Mouse (Mus musculus) ES-E14 (cell line): ENCODE data around the gene Dclre1a. TPM values are rescaled to one million over a fixed set of nuclear protein-coding genes. Genes with fewer than 3 reads are reported as not detected.

ENCODE experiments used
- DNase-seq: peaks from one replicate; pipeline ENCODE4 v3.0.0-alpha.2; 2013; ENCODE audit warnings: low read depth, low spot score
- H3K27ac ChIP-seq: 2 replicates; pipeline ENCODE4 v1.5.1; 2012; ENCODE audit warnings: low read depth, mild to moderate bottlenecking, low read length, moderate library complexity, mixed read lengths; ENCODE audit not compliant: poor library complexity, insufficient read depth, severe bottlenecking
- H3K36me3 ChIP-seq: 2 replicates; pipeline ENCODE4 v1.6.1; 2012; ENCODE audit warnings: mild to moderate bottlenecking, low read length, moderate library complexity, mixed read lengths; ENCODE audit not compliant: control insufficient read depth, poor library complexity, insufficient read depth, severe bottlenecking
- H3K4me1 ChIP-seq, 2 experiments: fragments of 150-350 bp in 1 of 2; sonication (generic) in 1 of 2; 2 replicates each; pipeline ENCODE4 v1.6.1; 2012; ENCODE audit warnings: low read length in 2 of 2, mild to moderate bottlenecking in 1 of 2, mixed read lengths in 1 of 2; ENCODE audit not compliant: control insufficient read depth in 2 of 2, insufficient read depth in 2 of 2, poor library complexity in 1 of 2
- H3K4me3 ChIP-seq, 2 experiments: fragments of 150-350 bp in 1 of 2; sonication (generic) in 1 of 2; 2 replicates each; pipeline ENCODE4 v1.5.1; 2012; ENCODE audit warnings: low read length in 2 of 2, low read depth in 1 of 2, mild to moderate bottlenecking in 1 of 2, mixed read lengths in 1 of 2; ENCODE audit not compliant: insufficient read depth in 1 of 2, poor library complexity in 1 of 2, severe bottlenecking in 1 of 2
- H3K9ac ChIP-seq: 2 replicates; pipeline ENCODE4 v1.6.1; 2012; ENCODE audit warnings: low read depth, mild to moderate bottlenecking, low read length, mixed read lengths; ENCODE audit not compliant: poor library complexity, insufficient read depth, severe bottlenecking
- H3K9me3 ChIP-seq: fragments of 150-350 bp; sonication (generic); 2 replicates; pipeline ENCODE4 v1.6.1; 2012; ENCODE audit warnings: low read depth, mild to moderate bottlenecking, low read length; ENCODE audit not compliant: control insufficient read depth, insufficient read depth
- CHD2 ChIP-seq: IDR thresholded peaks from 2 replicates; pipeline ENCODE4 v1.6.1; 2014; ENCODE audit warnings: mild to moderate bottlenecking, low read depth, low read length, inconsistent platforms
- HCFC1 ChIP-seq: IDR thresholded peaks from 2 replicates; pipeline ENCODE4 v1.6.1; 2012; ENCODE audit warnings: low read length, inconsistent platforms, borderline replicate concordance; ENCODE audit not compliant: insufficient read depth
- MAFK ChIP-seq: IDR thresholded peaks from 2 replicates; pipeline ENCODE4 v1.6.1; 2014; ENCODE audit warnings: mild to moderate bottlenecking, low read depth, low read length, inconsistent platforms; ENCODE audit not compliant: insufficient read depth
- ZC3H11A ChIP-seq: IDR thresholded peaks from 2 replicates; pipeline ENCODE4 v1.6.1; 2012; ENCODE audit warnings: low read depth, mild to moderate bottlenecking, inconsistent platforms, low read length, borderline replicate concordance
- ZNF384 ChIP-seq: IDR thresholded peaks from 2 replicates; pipeline ENCODE4 v1.6.1; 2012; ENCODE audit warnings: low read depth, low read length, inconsistent platforms
- in situ Hi-C, 2 experiments: fragments of 600-800 bp; cut with MboI; formaldehyde crosslinking; loops; one replicate each; pipeline ENCODE4 v1.15.1; 2025; ENCODE audit warnings: low sequenced_read_pairs in 2 of 2, inconsistent platforms in 1 of 2; ENCODE audit not compliant: unreplicated experiment in 2 of 2
- total RNA-seq: library from RNA; depleted of rRNA; stranded (reverse); fragments of 300-350 nt; gene quantifications from 2 replicates; pipeline ENCODE4 v1.2.3, GENCODE M21; 2012

Dclre1a gene
- total RNA-seq, 1 experiment = 10.1 TPM

- Histone ChIP-seq H3K9me3 (no peaks in the 10 kb centered on the region), H3K27ac (no peak overlapping the region), H3K36me3 (peaks cover 12% of the 10 kb centered on the region), H3K4me1 (no peaks in the 10 kb centered on the region), H3K4me3 (no peak overlapping the region), H3K9ac (no peak overlapping the region)
- TF ChIP-seq MAFK (no peak), CHD2 (no peak), ZC3H11A (no peak), HCFC1 (no peak), ZNF384 (no peak)
- DNase-seq = no peak
- in situ Hi-C loops = no loop called here
Observed at GRCm38 (mm10) chr19:56555972-56556371, 8.0 kb upstream of the Dclre1a start.

- TF ChIP-seq MAFK (no peak), ZNF384 (no peak), CHD2 (no peak), ZC3H11A (no peak), HCFC1 (no peak)
- Histone ChIP-seq H3K9ac (no peak overlapping the region), H3K4me1 (0 out of 4 replicates have a peak, but pooled peaks cover 0 to 2% of the 10 kb centered on the region in 2 experiments), H3K9me3 (no peaks in the 10 kb centered on the region), H3K4me3 (no peak overlapping the region), H3K36me3 (peaks cover 7% of the 10 kb centered on the region), H3K27ac (no peak overlapping the region)
- DNase-seq = no peak
- in situ Hi-C loops = no loop called here
Observed at GRCm38 (mm10) chr19:56553177-56553576, 5.2 kb upstream of the Dclre1a start.

- Histone ChIP-seq H3K4me3 (peak overlapping the region; percentile 85 to 87), H3K4me1 (peaks cover 0 to 6% of the 10 kb centered on the region in 2 experiments; a peak in 1 of 4 replicates), H3K9me3 (no peaks in the 10 kb centered on the region), H3K36me3 (peaks cover 12% of the 10 kb centered on the region), H3K27ac (peak overlapping the region; percentile 79; the same call in 1 of the 2 replicates), H3K9ac (peak overlapping the region; percentile 96)
- TF ChIP-seq CHD2 = no peak
- no peak for TF ChIP-seq HCFC1
- no peak for TF ChIP-seq ZC3H11A
- no peak for TF ChIP-seq MAFK
- no peak for TF ChIP-seq ZNF384
- DNase-seq = peak; percentile 9
- in situ Hi-C loops = no loop called here
Observed at GRCm38 (mm10) chr19:56549033-56549680, 1.1 kb upstream of the Dclre1a start.

- TF ChIP-seq ZNF384 (no peak), HCFC1 (peak; percentile 50; the same call in 1 of the 2 replicates), ZC3H11A (peak; percentile 100), CHD2 (no peak), MAFK (no peak)
- H3K4me3 ChIP-seq = peak within 1 kb of the TSS; percentile 85 to 87
Observed at GRCm38 (mm10) chr19:56548230-56549032, 409 bp upstream of the Dclre1a start, which contains the start of gene Nhlrc2. Nhlrc2 (plus strand) TSS chr19:56548261.

More at GRCm38 (mm10) chr19:56548230-56549032, 409 bp upstream of the Dclre1a start, which contains the start of gene Nhlrc2:
- peak; percentile 73 for DNase-seq
- Histone ChIP-seq H3K36me3 (peaks cover 12% of the 10 kb centered on the region), H3K4me1 (peaks cover 0 to 6% of the 10 kb centered on the region in 2 experiments; a peak in 1 of 4 replicates), H3K27ac (peak within 1 kb of the TSS; percentile 79), H3K9ac (peak within 1 kb of the TSS; percentile 96), H3K9me3 (no peaks in the 10 kb centered on the region)
- in situ Hi-C loops = no loop called here
